ENCODE assay signal across 8 mouse cellular contexts in the genomic region with DNA sequence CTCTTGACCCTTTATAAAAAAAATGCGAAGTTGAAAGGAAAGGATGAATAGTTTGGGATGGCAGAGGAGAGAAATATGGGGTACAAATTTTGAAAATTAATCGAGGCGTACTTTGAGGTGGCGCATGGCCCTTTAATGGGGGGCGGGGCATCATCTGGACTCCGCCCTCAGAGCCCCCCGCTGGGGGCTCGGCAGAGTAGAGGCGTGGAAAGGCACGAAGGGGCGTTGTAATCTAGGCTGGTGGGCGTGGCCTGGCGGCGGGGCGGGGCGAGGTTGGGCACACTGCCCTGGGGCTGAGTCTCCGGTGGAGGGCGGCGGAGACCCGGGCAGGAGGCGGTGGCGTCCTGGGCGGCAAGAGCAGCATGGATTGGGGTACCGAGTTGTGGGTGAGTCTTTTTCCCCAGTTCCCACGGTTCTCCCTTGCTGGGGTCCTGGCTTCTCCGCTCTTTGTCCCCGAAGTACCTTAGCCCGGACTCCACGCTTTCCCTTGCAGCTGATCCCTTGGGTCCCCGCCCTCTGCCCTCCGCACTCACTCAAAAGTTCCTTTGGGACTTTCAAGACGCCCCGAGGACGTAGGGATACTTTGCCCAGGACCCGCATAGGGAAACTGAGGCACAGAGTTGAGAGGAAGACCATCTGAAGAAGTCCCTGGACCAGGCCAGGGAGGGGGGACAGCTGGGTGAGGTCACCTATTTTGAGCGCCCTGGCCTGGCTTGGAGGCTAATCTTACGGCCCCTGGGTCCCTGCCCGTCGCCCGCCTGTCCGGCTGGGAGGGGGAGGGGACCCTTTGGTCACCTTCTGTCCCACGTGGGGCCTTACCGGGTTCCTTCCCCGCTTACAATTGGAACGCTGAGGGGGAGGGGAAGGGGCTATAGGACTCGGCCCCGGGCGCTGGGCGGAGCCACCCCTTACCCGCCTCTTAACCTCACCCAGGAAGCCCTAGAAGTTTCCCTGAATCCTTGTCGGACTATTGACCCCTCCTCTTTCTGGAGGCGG. TPM values are rescaled to one million over a fixed set of nuclear protein-coding genes. Genes with fewer than 3 reads are reported as not detected.
A peak's percentile ranks its signal among the peaks of the same experiment; 100 is the strongest.
DNase-seq lines count a peak whose midpoint lies in the region; ATAC-seq lines count a peak whose summit lies in the region.

A gene (plus strand): TSS at position 270 of the 996 bp plus-strand sequence.

- H3K9ac ChIP-seq in hindbrain, embryonic 15.5 days = peak within 1 kb of the TSS; percentile 48

- no peak for ATAC-seq in hindbrain, embryonic 15.5 days (ENCODE audit: low FRiP score, low read depth)

- H3K27ac ChIP-seq in hindbrain, embryonic 15.5 days (replicated peaks) = peak within 1 kb of the TSS; percentile 85

- H3K27me3 ChIP-seq in hindbrain, embryonic 15.5 days = no peaks in the 10 kb centered on the region

- H3K36me3 ChIP-seq in hindbrain, embryonic 15.5 days = no peaks in the 10 kb centered on the region

- H3K4me1 ChIP-seq in hindbrain, embryonic 15.5 days (replicated peaks) = peaks cover 40% of the 10 kb centered on the region

- WGBS in hindbrain, embryonic 15.5 days = under 1% methylated on average over 50 of the region's 52 CpGs

- peak within 1 kb of the TSS; percentile 68 for H3K4me3 ChIP-seq in hindbrain, embryonic 15.5 days

- H3K9me3 ChIP-seq in hindbrain, embryonic 15.5 days = no peaks in the 10 kb centered on the region

- peak within 1 kb of the TSS; percentile 83 for H3K4me2 ChIP-seq in hindbrain, embryonic 15.5 days

- peak; percentile 94 for DNase-seq in R1 (ENCODE audit: low read depth, low spot score)
- peak; percentile 74 to 81 for DNase-seq in cerebellum, postnatal 36 days
- DNase-seq in gastrocnemius, adult 18-20 months (ENCODE audit: low spot score) = peak; percentile 99
- DNase-seq in layer of hippocampus, postnatal 36 days = peak; percentile 87 to 90
- DNase-seq in lung, postnatal 25 days (ENCODE audit: low spot score) = peak; percentile 96
- peak; percentile 84 for DNase-seq in retina, adult 2 months (ENCODE audit: low read depth, low spot score)
- peak; percentile 99 for DNase-seq in thymus, postnatal 25 days

RNA-seq across cellular contexts. Expression of the gene that starts here (rescaled TPM):
- total RNA-seq in gastrocnemius, adult 18-20 months (2021) = 100 to 1,000 TPM; 142 to 174 TPM
- polyA plus RNA-seq in hindbrain, embryonic 15.5 days (2015; fragmentation: Nextera tagmentation; extraction: Ambion mirVana) = 10.4 and 11.6 TPM in 2 replicates
- total RNA-seq in layer of hippocampus, postnatal 36 days (2021) = 1 to 10 TPM; 7.9 to 8.2 TPM

Comparison
In these comparisons a context has a peak if more than half of its experiments do, and no peak if none do; other contexts are left out.
1. RNA of the gene that starts here (total RNA-seq): 142 to 174 TPM in gastrocnemius, adult 18-20 months; 7.9 to 8.2 TPM in layer of hippocampus, postnatal 36 days; every median in the first group is over 10 times any median in the second.
2. Peak in every context shown above with its lines, with median percentiles within 50 percentile points of each other: DNase-seq.